Mouse (Mus musculus): ENCODE results near the gene Nkx2-5.

DNA sequence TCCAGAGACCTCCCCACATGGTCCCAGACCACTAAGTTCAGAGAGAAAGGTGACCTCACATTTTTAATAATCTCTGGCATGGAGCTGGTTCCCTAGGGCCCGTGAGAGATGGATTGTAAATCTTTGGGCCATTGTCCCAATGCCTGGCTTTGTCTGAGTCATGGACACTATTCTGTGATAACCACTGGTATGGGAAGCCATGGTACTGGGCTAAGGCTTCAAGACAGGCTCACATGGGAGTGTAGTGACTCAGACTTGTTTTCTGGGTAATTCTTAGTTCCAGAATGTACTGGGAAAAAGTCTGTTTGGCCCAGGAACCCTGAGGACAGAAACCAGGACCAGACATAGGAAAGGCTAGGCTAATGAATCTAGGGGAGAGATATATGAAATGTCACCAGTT, 37.9 kb upstream of the Nkx2-5 start:
- no peak for TF ChIP-seq POLR2A (IDR thresholded peaks at IDR 0.05; ENCODE audit: low read depth, low read length)
- no peak for TF ChIP-seq CTCF (IDR thresholded peaks at IDR 0.05; ENCODE audit: extremely low read depth, insufficient read length, insufficient replicate concordance, low read depth, low read length)
